Mouse (Mus musculus) thymus, adult 2 months (tissue): Measurements from ENCODE around the gene Ltbp3. TPM values are rescaled to one million over a fixed set of nuclear protein-coding genes. Genes with fewer than 3 reads are reported as not detected.
A peak's percentile ranks its signal among the peaks of the same experiment; 100 is the strongest.

ENCODE experiments used
- DNase-seq: peaks from one replicate; pipeline ENCODE4 v3.0.0; 2021
- H3K27ac ChIP-seq: fragments of 200-500 bp; 2 replicates; pipeline ENCODE4 v1.5.1; 2012; ENCODE audit warnings: low read length, control low read depth; ENCODE audit not compliant: control insufficient read depth, insufficient read depth
- H3K27me3 ChIP-seq: fragments of 200-500 bp; 2 replicates; pipeline ENCODE4 v1.6.1; 2012; ENCODE audit warnings: mild to moderate bottlenecking, low read length, moderate library complexity, mixed read lengths; ENCODE audit not compliant: control insufficient read depth, insufficient read depth
- H3K36me3 ChIP-seq: fragments of 200-500 bp; 2 replicates; pipeline ENCODE4 v1.6.1; 2012; ENCODE audit warnings: mild to moderate bottlenecking, low read length, moderate library complexity; ENCODE audit not compliant: control insufficient read depth, insufficient read depth
- H3K4me1 ChIP-seq: fragments of 200-500 bp; replicated peaks from 2 replicates; pipeline ENCODE4 v1.6.1; 2012; ENCODE audit warnings: low read length; ENCODE audit not compliant: control insufficient read depth, insufficient read depth
- H3K4me3 ChIP-seq: fragments of 200-500 bp; 2 replicates; pipeline ENCODE4 v1.5.1; 2012; ENCODE audit warnings: mild to moderate bottlenecking, low read length, control low read depth, moderate library complexity; ENCODE audit not compliant: control insufficient read depth, insufficient read depth
- CTCF ChIP-seq: fragments of 200-500 bp; IDR thresholded peaks from 2 replicates; pipeline ENCODE4 v1.5.1; 2012; ENCODE audit warnings: mild to moderate bottlenecking, control low read depth, low read length, moderate library complexity, borderline replicate concordance; ENCODE audit not compliant: control insufficient read depth, poor library complexity, insufficient read depth; ENCODE audit errors: extremely low read depth
- POLR2A ChIP-seq: fragments of 200-500 bp; IDR thresholded peaks from 2 replicates; pipeline ENCODE4 v1.6.1; 2012; ENCODE audit warnings: mild to moderate bottlenecking, low read length, control low read depth, moderate library complexity; ENCODE audit not compliant: control insufficient read depth, poor library complexity, insufficient read depth; ENCODE audit errors: extremely low read depth
- WGBS: fragments of 180-500 bp; shearing (Covaris S2); methylation state at CpG from one replicate; pipeline ENCODE4 v1.1.7; 2018; 5-methylcytosine and 5-hydroxymethylcytosine counted together
- polyA plus RNA-seq: library from polyadenylated mRNA; depleted of rRNA; stranded (reverse); fragments of >200 nt; gene quantifications from 2 replicates; pipeline ENCODE4 v1.2.3, GENCODE M21; 2012

The Ltbp3 gene
- polyA plus RNA-seq, 1 experiment = 37.7 TPM

DNA sequence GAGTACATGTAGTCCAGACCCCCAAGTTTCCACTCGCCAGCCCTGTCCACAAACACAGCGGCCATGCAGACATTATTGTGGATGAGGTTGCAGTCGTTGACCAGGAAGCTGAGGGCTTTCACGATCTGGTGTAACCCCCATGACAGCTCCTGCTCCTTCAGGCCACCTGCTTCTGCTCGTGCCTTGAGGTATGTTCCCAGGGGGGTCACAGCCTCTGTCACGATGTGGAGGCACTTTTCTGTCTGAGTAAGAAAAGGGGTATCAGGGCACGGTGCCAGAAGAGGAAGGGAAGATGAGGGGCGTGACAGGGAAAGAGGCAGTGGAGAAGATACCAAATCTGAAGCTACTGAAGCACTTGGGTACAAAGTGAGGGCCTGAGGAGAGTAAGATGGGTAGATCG lies 29.6 kb downstream of the Ltbp3 start:
- TF ChIP-seq CTCF = no peak
- no peak for TF ChIP-seq POLR2A

DNA sequence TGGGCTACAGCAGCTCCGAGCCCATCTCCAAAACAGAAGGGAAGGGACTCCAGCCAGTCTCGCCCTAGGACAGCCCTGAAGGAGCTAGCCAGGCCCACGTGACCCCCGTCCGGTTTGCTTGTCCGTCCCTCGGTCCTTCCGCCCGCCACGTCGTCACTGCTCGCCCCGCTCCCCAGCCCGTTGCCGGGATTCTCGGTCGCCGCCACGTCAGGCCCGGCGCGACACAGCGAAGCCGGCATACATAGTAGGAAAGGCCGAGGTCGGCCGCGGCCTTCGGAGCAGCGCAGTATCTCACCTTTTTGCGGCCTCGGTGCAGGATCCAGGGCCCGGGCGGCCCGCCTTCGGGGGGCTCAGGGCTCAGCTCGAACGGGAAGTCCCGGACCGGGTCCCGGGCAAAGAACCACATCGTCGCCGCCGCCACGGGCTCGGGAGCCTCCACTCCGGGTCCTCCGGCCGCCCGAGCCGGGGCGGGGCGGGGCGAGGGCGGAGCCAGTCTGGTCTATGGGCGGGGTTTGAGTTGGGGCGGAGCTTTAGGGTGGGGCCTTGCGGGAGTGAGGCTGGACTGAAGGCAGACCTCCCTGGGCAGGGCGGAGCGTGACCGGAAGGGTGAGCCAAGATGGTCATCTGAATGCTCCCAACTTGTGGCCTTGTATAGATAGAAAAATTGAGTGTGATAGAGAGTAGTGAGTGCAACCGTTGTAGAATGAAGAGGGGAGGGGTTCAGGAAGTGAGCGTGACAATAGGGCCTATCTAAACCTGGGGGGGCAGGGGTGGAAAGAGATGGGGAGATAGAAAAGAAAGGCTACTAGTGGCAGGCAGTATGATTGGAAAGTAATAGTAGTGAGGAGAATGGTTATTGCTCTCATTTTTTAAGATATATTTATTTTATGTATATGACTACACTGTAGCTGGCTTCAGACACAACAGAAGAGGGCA lies 30.5 kb downstream of the Ltbp3 start, which contains the start of gene Scyl1:
Gene Scyl1 (minus strand): TSS at position 495 of the 936 bp plus-strand sequence.
- H3K4me3 ChIP-seq = peak within 1 kb of the TSS; percentile 83
- H3K36me3 ChIP-seq = no peaks in the 10 kb centered on the region; the same call in 1 of the 2 replicates

More for the DNA sequence above, 29.6 kb downstream of the Ltbp3 start:
- no peaks in the 10 kb centered on the region for H3K27me3 ChIP-seq
- peak overlapping the region; percentile 83 for H3K4me3 ChIP-seq
- no peak overlapping the region for H3K27ac ChIP-seq
- WGBS = 47% methylated on average over 9 of the region's 9 CpGs
- no peak for DNase-seq
- peaks cover 9% of the 10 kb centered on the region; the same call in 1 of the 2 replicates for H3K36me3 ChIP-seq
- peaks cover 13% of the 10 kb centered on the region for H3K4me1 ChIP-seq

DNA sequence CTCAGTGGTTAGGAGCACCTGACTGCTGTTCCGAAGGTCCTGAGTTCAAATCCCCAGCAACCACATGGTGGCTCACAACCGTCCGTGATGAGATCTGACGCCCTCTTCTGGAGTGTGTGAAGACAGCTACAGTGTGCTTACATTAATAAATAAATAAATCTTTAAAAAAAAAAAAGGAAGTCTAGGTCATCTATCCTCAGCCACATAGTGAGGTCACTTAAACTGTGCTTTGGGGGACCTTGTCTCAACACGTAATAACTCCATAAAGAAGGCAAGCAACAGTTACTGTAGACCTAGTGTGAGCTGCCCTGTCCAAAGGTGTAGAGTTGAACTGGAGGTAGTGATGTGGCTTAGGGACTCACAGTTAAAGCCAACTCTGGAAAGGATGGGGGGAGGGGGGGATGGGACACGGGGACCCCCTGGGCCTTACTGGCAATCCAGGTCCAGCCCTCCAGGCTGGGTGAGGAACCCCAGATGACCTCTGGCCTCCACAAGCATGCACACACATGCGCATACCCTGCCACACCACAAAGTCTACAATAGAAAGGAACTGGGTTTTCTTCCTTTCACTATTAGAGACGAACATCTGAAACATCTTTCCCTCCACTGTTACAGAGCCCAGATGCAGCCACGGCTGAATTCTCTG lies 36.8 kb downstream of the Ltbp3 start:
- Histone ChIP-seq H3K27ac (no peak overlapping the region), H3K27me3 (no peaks in the 10 kb centered on the region), H3K36me3 (no peaks in the 10 kb centered on the region), H3K4me3 (no peak overlapping the region), H3K4me1 (no peaks in the 10 kb centered on the region)
- 70% methylated on average over 9 of the region's 9 CpGs for WGBS
- no peak for DNase-seq
- TF ChIP-seq CTCF (no peak), POLR2A (no peak)

More for the DNA sequence above, 30.5 kb downstream of the Ltbp3 start, which contains the start of gene Scyl1:
- TF ChIP-seq CTCF (no peak; the same call in 1 of the 2 replicates), POLR2A (peak; percentile 57; the same call in 1 of the 2 replicates)
- under 1% methylated on average over 64 of the region's 64 CpGs for WGBS
- Histone ChIP-seq H3K27me3 (no peaks in the 10 kb centered on the region), H3K27ac (no peak within 1 kb of the TSS), H3K4me1 (peaks cover 13% of the 10 kb centered on the region)
- DNase-seq = peak; percentile 93

DNA sequence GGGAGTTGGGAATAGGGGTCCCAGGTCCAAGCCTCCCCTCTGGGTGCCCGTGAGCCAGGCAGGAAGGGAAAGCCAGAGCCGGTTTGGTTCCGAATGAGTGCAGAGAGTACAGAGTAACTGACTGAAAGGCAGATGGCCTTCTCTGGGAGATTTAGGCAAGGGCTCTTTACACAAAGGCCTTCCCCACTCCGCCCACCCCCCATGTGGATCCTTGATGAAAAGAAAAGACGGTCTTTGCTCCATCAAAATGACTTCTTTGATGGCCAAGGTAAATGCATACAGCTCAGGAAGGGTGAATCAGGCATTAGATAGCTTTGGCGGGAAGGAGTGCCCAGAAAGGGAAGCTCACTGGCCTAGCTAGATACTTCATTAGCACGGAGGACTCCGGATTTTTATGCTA lies 37.6 kb downstream of the Ltbp3 start:
- no peak for DNase-seq
- no peak overlapping the region for H3K4me3 ChIP-seq
- 93% methylated on average over 8 of the region's 8 CpGs for WGBS
- no peak overlapping the region for H3K27ac ChIP-seq
- H3K27me3 ChIP-seq = no peaks in the 10 kb centered on the region
- no peaks in the 10 kb centered on the region for H3K4me1 ChIP-seq
- H3K36me3 ChIP-seq = no peaks in the 10 kb centered on the region
- no peak for TF ChIP-seq CTCF
- no peak for TF ChIP-seq POLR2A

DNA sequence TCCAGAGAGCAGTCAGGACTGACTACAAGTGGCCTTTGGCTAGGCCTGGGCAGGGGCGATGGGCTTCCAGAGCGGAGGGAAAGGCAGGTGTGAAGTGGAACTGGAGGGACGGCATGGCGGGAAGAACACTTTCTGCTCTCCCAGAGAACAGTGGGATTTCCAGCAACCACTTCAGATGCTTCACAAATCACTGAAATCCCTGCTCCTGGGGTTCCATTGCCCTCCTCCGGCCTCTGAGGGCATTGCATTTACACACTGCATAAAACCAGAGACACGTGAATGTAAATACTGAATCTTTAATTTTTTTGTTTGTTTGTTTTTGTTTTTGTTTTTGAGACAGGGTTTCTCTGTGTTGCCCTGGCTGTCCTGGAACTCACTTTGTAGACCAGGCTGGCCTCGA lies 39.5 kb downstream of the Ltbp3 start:
- no peak overlapping the region for H3K27ac ChIP-seq
- no peaks in the 10 kb centered on the region for H3K27me3 ChIP-seq
- TF ChIP-seq CTCF (no peak), POLR2A (no peak)
- no peaks in the 10 kb centered on the region for H3K4me1 ChIP-seq
- no peaks in the 10 kb centered on the region for H3K36me3 ChIP-seq
- H3K4me3 ChIP-seq = no peak overlapping the region
- 83% methylated on average over 7 of the region's 7 CpGs for WGBS
- DNase-seq = no peak

DNA sequence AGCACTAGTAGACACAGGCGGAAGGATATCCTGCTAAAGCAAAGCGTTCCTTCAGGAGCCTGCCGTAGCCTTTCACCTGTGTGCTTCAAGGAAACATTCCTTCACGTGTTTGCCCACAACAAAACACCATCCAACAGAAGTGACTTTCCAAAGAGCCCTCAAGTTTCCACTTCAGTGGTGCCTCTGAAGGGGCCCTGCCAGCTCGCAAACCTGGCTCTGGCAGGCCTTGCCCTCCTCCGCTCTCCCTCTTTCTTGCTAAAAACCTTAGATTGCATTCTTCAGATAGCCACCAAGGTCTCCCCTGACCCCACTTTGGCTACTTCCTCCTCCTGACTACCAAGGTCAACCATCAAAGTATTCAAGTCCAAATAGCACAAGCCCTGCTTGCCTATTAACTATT lies 40.8 kb downstream of the Ltbp3 start:
- H3K27ac ChIP-seq = no peak overlapping the region
- WGBS = 90% methylated on average over 6 of the region's 6 CpGs
- no peak for TF ChIP-seq POLR2A
- TF ChIP-seq CTCF = no peak
- H3K36me3 ChIP-seq = no peaks in the 10 kb centered on the region
- DNase-seq = no peak
- no peak overlapping the region for H3K4me3 ChIP-seq
- H3K4me1 ChIP-seq = peaks cover 1% of the 10 kb centered on the region
- no peaks in the 10 kb centered on the region for H3K27me3 ChIP-seq

DNA sequence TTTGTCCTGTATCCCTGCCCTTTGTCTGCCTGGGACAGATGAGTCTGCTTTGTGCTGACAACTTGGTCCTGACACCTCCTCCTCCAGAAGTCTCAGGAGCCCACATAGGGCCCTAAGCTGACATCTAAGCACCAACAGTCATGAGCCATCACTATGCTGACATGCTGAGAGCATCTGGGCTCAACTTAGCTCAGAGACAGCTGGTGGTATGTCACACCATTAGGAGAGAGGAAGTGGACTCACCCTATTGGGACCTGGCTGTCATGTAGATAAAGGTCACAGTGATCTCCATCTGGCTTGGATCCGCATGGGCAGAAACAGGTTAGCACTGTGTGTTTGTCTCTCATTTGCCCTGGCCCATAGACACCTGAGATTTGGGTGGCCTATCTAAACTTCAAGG lies 41.4 kb downstream of the Ltbp3 start:
- DNase-seq = no peak
- H3K4me3 ChIP-seq = no peak overlapping the region
- 100% methylated on average over 1 of the region's 1 CpGs for WGBS
- H3K27me3 ChIP-seq = no peaks in the 10 kb centered on the region
- TF ChIP-seq CTCF (no peak), POLR2A (no peak)
- H3K36me3 ChIP-seq = no peaks in the 10 kb centered on the region
- H3K27ac ChIP-seq = no peak overlapping the region
- H3K4me1 ChIP-seq = peaks cover 4% of the 10 kb centered on the region
